ENCODE assay signal across 16 mouse cellular contexts in genomic region chr17:49153994-49154393, GRCm38 (mm10).
A peak's percentile ranks its signal among the peaks of the same experiment; 100 is the strongest.
DNase-seq lines count a peak whose midpoint lies in the region; TF ChIP-seq lines count a peak whose summit lies in the region.
"Had no signal": no experiment of that assay in that cellular context is flagged by ENCODE, and none has a peak within 500 bp of the region (broad histone marks: within the 10 kb centered on the region; RNA-seq: fewer than 3 reads in every experiment).

No protein-coding gene starts in this region.

- H3K4me3 ChIP-seq in left cerebral cortex, adult 2 months = no peak overlapping the region
- H3K4me3 ChIP-seq: embryonic facial prominence, embryonic 10.5 days; layer of hippocampus, adult 2 months; liver, embryonic 12.5 days; midbrain, embryonic 13.5 days had no signal

- no peak overlapping the region for H3K27ac ChIP-seq in left cerebral cortex, adult 2 months
- H3K27ac ChIP-seq: embryonic facial prominence, embryonic 10.5 days; hindbrain, postnatal 0 days; layer of hippocampus, adult 2 months; liver, embryonic 12.5 days; midbrain, embryonic 13.5 days had no signal

- peak; percentile 37 to 44 for DNase-seq in cerebellum, postnatal 10 days
- no peak for DNase-seq in cerebellum, postnatal 4 days (ENCODE audit: low spot score in 2 of 2)
- peak; percentile 42 for DNase-seq in brain, adult 2 months (ENCODE audit: low read depth, low spot score)
- peak; percentile 25 for DNase-seq in gastrocnemius, postnatal 14 days
- DNase-seq in heart, postnatal 36 days = peak; percentile 15 to 21
- DNase-seq in left cerebral cortex, adult 2 months (ENCODE audit: extremely low spot score in 1 of 2, low spot score in 2 of 2) = no peak
- DNase-seq in embryo, embryonic 11 days = no peak
- DNase-seq: kidney, adult 18-20 months; kidney, postnatal 10 days; right cerebral cortex, adult 18-20 months; thymus, adult 18-20 months had no signal

- TF ChIP-seq CTCF in left cerebral cortex, adult 2 months (IDR thresholded peaks at IDR 0.05) = no peak

- intact Hi-C loops in gastrocnemius, postnatal 14 days (cut with DNase I; ENCODE audit: low total_unique reads) = no loop called here
- intact Hi-C loops in heart, postnatal 36 days (cut with DNase I) = no loop called here
- intact Hi-C loops in left cerebral cortex, adult 2 months (cut with DNase I) = no loop called here

Comparison
In these comparisons a context has a peak if more than half of its experiments do, and no peak if none do; other contexts are left out.
1. DNase-seq: peak in cerebellum, postnatal 10 days (2 of 2), brain, adult 2 months (single experiment), gastrocnemius, postnatal 14 days (single experiment) and heart, postnatal 36 days (2 of 2); none in cerebellum, postnatal 4 days (0 of 2), left cerebral cortex, adult 2 months (0 of 2) and embryo, embryonic 11 days (single experiment).